Mouse (Mus musculus) T-helper 2 cell (primary cell): ENCODE data around the gene Thegl.
"Not testable (repeated sequence)": the region's sequence is repeated elsewhere in the genome, so short reads cannot be mapped to it uniquely, and the experiment has no call there.

Experiments used
- in situ Hi-C: fragments of 300-600 bp; cut with MboI, MseI; formaldehyde crosslinking; loops from one replicate; pipeline ENCODE4 v1.15.1; 2025; ENCODE audit warnings: high pct_unique_total_duplicates

The Thegl gene

DNA sequence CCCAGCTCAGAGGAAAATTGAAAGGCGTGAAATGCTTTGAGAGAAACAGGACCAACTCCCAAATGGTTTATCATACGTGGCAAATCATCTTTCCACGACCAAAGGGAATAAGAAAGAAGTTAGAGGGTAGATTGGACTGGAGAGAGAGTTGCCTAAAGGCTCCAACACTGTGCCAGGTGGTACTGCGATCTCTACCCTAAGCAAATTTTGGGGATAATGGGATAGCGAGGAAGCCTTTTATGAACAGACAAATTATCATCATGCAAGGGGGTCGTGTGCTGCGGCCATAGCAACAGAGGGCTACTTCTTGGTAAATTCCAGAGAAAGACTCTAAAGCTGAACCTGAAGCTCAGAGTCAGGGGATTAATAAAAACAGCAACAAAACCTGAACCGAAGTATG, 78.1 kb downstream of the Thegl start:
- in situ Hi-C loops = no loop called here

GRCm38 (mm10) chr5:77094510-77095491, 79.0 kb downstream of the Thegl start:
- in situ Hi-C loops = no loop called here

- in situ Hi-C loops = not testable (repeated sequence)
These were observed 80.4 kb downstream of the Thegl start for GRCm38 (mm10) chr5:77096194-77096593.

GRCm38 (mm10) chr5:77097686-77098085, 81.9 kb downstream of the Thegl start:
- in situ Hi-C loops = no loop called here

DNA sequence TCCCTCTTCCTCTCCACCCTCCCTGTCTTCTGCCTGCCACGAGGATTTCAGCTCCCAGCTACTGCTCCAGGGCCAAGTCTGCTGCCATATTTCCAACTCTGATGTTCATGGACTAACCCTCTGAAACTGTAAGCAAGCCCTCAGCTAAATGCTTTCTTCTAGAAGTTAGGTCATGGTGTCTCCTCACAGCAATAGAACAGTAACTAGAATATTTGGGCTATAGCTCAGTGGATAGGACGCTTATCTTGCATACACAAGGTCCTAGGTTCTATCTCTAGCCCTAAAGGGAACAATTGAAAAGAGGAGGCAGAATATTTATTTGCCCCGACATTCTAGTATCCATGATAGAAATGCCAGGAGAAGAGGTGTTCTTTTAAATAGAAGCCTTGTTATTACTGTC, 83.1 kb downstream of the Thegl start:
- in situ Hi-C loops = no loop called here

- in situ Hi-C loops = no loop called here
These were observed 83.6 kb downstream of the Thegl start for GRCm38 (mm10) chr5:77099317-77099996.

GRCm38 (mm10) chr5:77099997-77100380, 84.2 kb downstream of the Thegl start:
- in situ Hi-C loops = no loop called here

DNA sequence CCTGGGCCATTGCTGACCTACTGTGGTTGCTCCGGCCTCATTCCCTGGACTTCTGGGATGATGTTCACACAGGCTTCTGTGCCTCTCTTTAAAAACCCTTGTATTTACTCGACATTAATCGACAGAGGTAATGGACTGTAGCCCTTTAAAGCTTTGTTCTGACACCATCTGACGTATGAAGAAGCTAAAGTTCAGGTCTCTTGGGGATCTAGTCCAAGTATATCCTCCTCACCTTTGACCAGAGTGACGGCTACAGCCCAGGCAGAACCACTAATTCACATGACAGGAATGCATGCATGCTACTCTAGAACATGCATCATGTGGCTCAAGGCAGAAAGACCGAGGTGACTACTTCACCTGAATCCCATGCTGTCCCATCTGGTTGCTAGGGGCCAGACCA, 84.9 kb downstream of the Thegl start:
- in situ Hi-C loops = no loop called here

DNA sequence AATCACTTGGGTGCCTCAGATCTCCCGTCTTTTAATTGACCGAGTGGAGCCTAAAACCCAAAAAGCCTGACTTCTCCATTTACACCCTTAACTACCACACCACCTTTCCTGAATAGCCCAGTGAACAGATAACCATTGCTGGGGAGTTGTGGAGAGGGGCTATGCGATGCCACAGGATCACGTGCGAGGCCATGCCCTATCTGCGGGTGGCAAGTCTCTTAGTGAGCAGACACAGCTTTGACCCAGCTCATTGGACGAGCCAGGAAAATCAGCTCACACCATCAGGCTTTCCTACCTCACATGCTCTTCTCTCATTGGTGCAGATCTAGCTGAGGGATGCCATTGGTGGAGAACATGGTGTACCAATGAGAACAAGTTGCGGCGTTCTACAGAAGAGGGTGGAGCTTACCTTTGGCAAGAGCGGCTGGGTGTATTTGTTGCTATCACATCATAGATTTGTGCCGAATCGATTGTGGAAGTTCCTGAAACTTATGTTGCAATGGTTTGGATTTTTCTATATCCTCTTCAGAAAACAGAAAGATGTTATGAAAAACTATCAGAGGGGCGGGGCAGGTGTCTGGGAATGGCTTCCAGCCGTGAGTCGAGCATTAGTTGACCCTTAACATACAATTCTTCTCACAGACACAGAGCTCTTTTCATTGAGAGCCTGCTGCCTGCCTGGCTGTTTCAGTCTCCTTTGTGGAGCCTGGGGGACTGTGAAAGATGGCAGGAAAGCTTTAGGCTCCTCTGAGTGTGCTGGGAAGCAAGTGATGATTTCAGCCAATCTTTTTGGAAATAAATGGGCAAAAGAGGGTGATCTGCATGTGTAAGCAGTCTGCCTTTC, 86.9 kb downstream of the Thegl start:
- in situ Hi-C loops = no loop called here

DNA sequence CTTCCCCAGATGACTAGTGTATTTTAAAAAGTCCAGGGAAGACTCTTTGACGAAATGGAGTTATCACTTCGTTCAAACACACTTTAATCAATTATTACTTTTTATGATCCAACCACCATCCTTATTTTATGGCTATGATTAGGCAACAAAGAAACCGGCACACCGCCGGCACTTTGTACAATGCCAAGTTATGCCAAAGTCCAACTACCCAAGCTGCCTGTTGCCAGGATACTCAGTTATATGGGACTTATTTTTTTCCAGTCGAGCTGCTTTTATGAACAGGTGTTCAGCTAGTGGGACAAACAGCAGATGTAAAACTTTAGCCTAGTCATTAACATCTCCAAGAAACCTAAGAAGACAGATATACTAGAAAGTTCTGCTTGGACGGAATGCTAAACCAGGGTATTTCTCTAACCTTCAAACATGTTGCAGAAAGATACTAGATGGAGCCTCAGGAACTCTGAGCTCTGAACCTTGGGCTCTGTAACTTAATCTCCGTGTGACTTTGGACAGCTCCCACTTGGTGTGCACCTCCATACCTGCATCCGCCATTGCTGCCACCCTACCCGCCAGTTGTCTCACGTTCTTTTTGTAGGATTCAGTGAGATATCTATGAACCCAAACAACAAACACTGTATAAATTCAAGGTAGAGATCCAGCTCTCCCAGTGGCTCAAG, 91.5 kb downstream of the Thegl start:
- in situ Hi-C loops = no loop called here

- in situ Hi-C loops = no loop called here
These were observed 93.0 kb downstream of the Thegl start for GRCm38 (mm10) chr5:77108806-77109205.

DNA sequence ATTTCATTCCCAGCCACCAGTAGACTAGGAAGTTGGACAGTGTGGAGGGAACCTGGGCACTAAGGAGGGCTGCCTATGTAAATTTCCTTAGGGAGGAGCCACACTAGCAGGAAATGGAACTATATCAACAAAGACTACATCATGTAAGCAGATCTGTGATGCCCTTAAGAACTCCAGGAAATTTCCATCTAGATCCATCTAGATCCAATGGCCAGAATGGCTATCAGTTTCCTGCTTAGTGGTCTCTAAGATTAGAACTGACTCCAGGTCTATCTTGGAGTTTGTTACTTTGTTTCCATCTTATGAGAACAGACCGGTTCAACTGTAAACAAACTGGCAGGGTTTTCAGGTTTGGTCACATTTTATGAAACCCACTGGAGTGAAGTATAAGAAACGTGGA, 94.0 kb downstream of the Thegl start:
- in situ Hi-C loops = no loop called here
